Mouse (Mus musculus) layer of hippocampus, adult 11-12 months (tissue): ENCODE data around the gene Antxr2.

Source experiments
- DNase-seq: peaks from one replicate; pipeline ENCODE4 v3.0.0; 2022; ENCODE audit warnings: low spot score

The Antxr2 gene

GRCm38 (mm10) chr5:97907482-97907881 lies 123.4 kb downstream of the Antxr2 start:
- DNase-seq, result peak; percentile 42

- no peak for DNase-seq
Observed at GRCm38 (mm10) chr5:97906537-97907266, 124.1 kb downstream of the Antxr2 start.

GRCm38 (mm10) chr5:97905856-97906255 lies 125.0 kb downstream of the Antxr2 start:
- DNase-seq, result peak; percentile 23

GRCm38 (mm10) chr5:97901096-97901495 lies 129.7 kb downstream of the Antxr2 start:
- peak; percentile 27 for DNase-seq

DNA sequence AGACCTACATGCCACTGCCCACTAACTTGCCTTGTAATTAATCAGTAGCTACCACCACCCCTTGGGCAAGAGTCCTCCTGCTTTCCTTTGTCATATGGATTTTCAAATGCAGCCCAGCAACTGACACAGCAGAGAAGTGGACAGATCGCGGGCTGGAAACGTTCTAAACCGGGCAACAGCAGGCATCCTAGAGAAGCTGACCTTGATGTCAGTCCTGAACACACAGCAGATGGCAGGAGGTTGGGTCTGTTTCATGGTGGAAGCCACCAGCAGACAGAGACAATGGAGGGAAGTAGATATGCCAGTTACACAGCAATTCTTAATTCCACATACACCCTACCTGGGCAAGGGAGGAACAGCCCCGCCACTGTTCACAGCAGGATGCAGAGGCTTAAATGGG lies 131.5 kb downstream of the Antxr2 start:
- DNase-seq, result no peak

DNA sequence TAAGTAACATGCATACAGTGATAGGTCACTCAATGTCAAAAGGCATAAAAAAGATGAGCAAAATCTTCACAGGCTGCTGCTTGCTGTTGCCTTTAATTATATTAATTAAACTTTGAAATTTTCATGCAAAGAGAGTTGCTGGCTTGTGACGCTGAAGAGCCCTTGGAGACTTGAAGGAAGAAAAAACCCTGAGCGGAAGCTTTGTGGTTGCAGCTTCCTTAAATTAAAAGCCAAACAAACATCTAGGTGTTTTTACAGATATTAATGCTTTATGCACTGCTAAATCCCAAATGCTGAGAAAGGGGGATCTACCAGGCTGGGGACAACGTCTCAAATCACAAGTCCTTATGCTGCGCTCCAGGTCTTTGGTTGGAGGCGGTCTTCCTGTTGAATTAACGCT lies 145.4 kb downstream of the Antxr2 start:
- no peak for DNase-seq

GRCm38 (mm10) chr5:97884110-97884509 lies 146.7 kb downstream of the Antxr2 start:
- no peak for DNase-seq

DNA sequence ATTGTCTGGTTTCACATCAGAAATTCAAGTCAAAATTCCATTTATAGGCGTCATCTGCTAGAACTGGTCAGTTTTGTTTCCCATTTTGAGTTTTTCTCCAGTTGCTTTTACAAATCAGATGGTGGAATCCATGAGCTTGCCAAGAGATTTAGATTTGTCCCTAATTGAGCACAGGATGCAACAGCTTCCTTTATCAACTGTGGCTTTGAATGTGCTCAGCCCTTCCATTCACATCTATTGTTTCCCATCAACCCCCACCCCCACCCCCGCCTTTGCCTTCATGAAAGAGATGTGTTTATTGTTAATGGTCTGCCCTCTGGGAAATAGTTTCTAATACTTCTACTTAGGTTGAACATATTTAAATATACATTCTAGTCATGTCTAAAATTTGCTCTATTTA lies 149.4 kb downstream of the Antxr2 start:
- DNase-seq, result no peak

DNA sequence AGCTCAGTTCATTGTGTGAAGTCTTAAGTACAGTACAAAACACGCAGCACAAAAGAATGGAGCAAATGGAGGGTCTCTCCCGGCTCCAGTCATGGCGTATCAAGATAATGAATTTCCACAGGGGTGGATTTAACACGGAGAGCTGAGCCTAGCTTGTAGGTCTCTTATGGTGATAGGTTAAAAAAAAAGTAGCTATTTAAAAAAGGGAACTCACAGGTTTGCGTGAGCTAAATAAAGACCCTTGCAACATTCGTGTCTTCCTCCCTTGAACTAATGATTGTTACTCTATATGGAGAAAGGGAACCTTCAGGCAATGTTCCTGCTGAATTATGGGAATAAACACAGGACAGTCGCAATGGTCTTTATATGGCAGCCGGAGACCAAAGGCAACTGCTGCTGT lies 150.7 kb downstream of the Antxr2 start:
- no peak for DNase-seq

GRCm38 (mm10) chr5:97878871-97879270 lies 152.0 kb downstream of the Antxr2 start:
- no peak for DNase-seq

GRCm38 (mm10) chr5:97878215-97878794 lies 152.5 kb downstream of the Antxr2 start:
- DNase-seq, result no peak

- no peak for DNase-seq
Observed at GRCm38 (mm10) chr5:97876895-97877294, 153.9 kb downstream of the Antxr2 start.

GRCm38 (mm10) chr5:97867921-97868320 lies 162.9 kb downstream of the Antxr2 start:
- DNase-seq, result no peak

GRCm38 (mm10) chr5:97866975-97867374 lies 163.9 kb downstream of the Antxr2 start:
- no peak for DNase-seq

GRCm38 (mm10) chr5:97857101-97857500 lies 173.7 kb downstream of the Antxr2 start:
- no peak for DNase-seq

DNA sequence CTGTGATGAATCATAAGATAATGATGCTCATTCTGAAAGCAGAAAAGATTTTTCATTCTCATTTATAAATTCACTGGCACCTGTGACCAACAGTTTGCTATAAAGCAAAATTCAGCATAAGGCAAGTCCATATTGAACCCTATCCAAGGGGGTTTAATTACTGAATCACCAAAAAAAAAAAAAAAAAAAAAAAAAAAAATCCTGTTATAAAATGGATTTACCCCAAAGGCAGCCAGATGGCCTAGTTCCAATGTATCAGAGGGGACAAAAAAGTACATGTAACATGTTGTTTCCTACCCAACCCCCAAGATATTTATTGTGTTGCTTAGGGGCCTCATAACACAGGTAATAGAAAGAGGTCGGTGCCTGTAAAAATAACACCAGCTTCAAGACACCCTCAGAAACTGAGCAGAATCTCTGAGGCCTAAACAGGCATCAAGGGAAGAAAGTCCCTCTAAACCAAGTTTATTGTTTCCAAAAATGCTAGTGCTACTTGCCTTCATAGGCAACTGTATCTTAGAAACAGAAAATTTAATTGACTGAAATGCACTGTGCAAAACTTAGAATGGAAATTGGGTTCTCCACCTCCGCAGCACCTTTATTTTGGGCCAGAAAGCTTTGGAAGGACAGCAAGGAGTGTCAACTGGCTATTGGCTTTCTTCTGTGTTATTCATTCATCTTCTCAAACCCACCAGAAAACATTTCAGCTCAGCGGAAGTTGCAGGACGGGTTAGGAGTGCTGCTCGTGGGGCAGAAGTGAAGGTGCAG lies 178.7 kb downstream of the Antxr2 start:
- DNase-seq, result no peak

GRCm38 (mm10) chr5:97847204-97847895 lies 183.5 kb downstream of the Antxr2 start:
- DNase-seq, result no peak

GRCm38 (mm10) chr5:97846503-97846902 lies 184.3 kb downstream of the Antxr2 start:
- no peak for DNase-seq

- no peak for DNase-seq
Observed at GRCm38 (mm10) chr5:97842016-97842415, 188.8 kb downstream of the Antxr2 start.

DNA sequence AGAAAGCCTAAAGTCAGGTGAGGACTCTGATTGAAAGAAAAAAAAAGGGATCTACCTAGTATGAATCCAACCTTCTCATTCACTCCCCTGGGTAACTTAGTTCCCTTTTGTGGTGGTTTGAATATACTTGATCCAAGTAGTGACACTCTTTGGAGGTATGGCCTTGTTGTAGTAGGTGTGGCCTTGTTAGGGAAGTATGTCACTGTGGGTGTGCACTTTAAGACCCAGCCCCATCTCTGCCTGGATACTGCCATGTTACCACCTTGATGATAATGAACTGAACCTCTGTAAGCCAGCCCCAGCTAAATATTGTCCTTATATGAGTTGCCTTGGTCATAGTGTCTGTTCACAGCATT lies 190.9 kb downstream of the Antxr2 start:
- no peak for DNase-seq

- no peak for DNase-seq
Observed at GRCm38 (mm10) chr5:97839271-97839923, 191.4 kb downstream of the Antxr2 start.

DNA sequence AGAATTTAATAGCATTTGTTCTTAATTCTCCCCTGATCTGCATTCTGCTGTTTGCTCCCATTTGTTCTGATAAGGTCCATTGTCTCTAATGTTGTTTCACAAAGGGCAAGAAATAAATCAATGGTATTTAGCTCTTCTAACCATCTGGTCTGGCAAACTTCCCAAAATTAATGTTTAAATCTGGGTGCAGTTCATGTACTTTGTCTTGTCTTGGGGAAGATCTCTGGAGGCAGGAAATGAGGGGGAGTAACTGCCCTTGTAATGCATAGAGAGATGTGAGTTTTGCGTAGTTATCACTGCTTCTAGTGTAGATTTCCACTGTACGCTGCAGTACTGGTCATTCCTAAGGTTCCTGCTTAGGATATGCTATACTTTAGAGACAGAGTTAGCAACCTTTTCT lies 193.5 kb downstream of the Antxr2 start:
- no peak for DNase-seq
